Mouse (Mus musculus): ENCODE results near the gene Samd13. TPM values are rescaled to one million over a fixed set of nuclear protein-coding genes. Genes with fewer than 3 reads are reported as not detected.

Gene Samd13
- polyA plus RNA-seq, 1 experiment from 2014 or later, result 0.86 TPM

DNA sequence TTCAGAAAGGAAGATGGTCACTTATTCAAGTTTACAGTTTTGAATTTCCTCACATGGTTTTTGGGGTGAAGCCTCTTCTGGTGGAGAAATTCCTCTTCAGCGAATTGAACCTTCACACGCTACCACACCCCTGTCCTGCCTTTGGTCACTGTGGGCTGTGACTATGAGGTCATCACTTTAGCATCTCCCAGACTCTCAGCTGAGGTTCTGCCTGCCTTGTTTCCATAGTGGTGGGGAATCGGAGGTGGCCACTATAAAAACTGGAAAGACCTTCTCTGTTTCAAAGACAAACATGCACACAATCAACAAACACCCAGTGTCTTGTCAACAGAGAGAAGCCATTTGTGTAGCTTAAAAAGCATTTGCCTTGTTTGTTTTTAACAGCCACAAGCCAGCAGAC is 34.2 kb downstream of the Samd13 start, which contains the start of gene 4930503B20Rik:
Gene 4930503B20Rik, minus strand, starts transcription at position 101 of the 400 bp plus-strand sequence.
- Histone ChIP-seq H3K4me1 (ENCODE audit: control insufficient read depth, insufficient read depth, low read length) (no peaks in the 10 kb centered on the region), H3K36me3 (replicated peaks; ENCODE audit: control insufficient read depth, insufficient read depth, low read depth, low read length) (no peaks in the 10 kb centered on the region), H3K9ac (replicated peaks; ENCODE audit: low read length) (no peak within 1 kb of the TSS), H3K27ac (replicated peaks; ENCODE audit: low read depth, low read length) (no peak within 1 kb of the TSS), H3K4me2 (ENCODE audit: low read depth, low read length) (no peak within 1 kb of the TSS), H3K27me3 (ENCODE audit: control insufficient read depth, insufficient read depth, low read length) (no peaks in the 10 kb centered on the region), H3K9me3 (replicated peaks; ENCODE audit: control insufficient read depth, low read length) (no peaks in the 10 kb centered on the region), H3K4me3 (ENCODE audit: low read depth, low read length) (no peak within 1 kb of the TSS)
- WGBS, result 88% methylated on average over 3 of the region's 3 CpGs
- no peak for ATAC-seq (replicated peaks; ENCODE audit: insufficient number of reproducible peaks, low FRiP score, low TSS enrichment, low read depth)
- no peak for DNase-seq (ENCODE audit: low spot score)

DNA sequence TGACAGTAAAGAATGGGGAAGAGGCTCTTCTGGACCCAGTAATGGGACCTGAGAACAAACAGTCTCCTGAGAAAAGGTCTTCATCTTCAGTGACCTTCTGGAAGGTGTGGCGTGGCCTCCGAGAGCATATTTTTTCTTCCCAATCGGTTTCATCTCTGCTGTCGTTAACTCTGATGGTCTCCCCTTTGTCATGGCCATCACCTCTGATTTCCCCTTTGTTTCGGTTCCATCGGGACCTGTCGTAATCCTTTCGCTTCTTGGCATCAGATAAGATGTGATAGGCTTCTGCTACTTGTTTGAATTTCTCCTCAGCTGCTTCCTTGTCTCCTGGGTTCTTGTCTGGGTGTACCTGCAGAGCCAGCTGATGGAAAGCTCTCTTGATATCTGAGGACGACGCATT is 34.7 kb downstream of the Samd13 start:
- Histone ChIP-seq H3K27me3 (ENCODE audit: control insufficient read depth, insufficient read depth, low read length) (no peaks in the 10 kb centered on the region), H3K4me2 (ENCODE audit: low read depth, low read length) (no peak overlapping the region), H3K36me3 (replicated peaks; ENCODE audit: control insufficient read depth, insufficient read depth, low read depth, low read length) (no peaks in the 10 kb centered on the region), H3K27ac (replicated peaks; ENCODE audit: low read depth, low read length) (no peak overlapping the region), H3K4me3 (ENCODE audit: low read depth, low read length) (no peak overlapping the region), H3K4me1 (ENCODE audit: control insufficient read depth, insufficient read depth, low read length) (no peaks in the 10 kb centered on the region), H3K9ac (replicated peaks; ENCODE audit: low read length) (no peak overlapping the region), H3K9me3 (replicated peaks; ENCODE audit: control insufficient read depth, low read length) (no peaks in the 10 kb centered on the region)
- ATAC-seq (replicated peaks; ENCODE audit: insufficient number of reproducible peaks, low FRiP score, low TSS enrichment, low read depth), result no peak
- no peak for DNase-seq (ENCODE audit: low spot score)
- 92% methylated on average over 10 of the region's 10 CpGs for WGBS

DNA sequence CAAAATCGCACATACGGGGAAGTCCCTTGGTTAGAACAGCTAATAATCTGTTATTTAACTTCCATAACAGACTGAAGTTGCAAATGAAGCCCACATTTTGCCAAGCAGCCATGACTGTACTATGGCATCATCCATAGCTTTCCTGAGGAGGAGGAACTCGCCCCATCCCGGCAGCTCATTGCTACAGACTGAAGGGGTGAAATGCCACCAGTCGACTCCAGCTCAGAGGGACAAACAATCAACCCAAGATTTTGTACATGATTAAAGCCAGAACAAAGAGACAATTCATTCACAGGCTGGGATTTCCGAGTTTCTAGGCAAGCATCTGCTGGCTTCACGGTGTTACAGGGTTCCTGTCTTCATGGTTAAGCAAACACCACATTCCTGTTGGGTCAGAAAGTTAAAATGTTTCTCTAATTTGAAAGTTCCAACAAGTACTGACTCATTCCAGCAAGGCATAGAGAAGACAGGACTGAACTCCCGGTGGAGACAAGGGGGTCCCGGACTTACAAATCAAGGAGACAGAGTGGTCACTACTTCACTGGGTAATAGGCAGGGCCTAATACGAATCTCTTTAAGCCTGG is 36.0 kb downstream of the Samd13 start:
- no peaks in the 10 kb centered on the region for H3K9me3 ChIP-seq (replicated peaks; ENCODE audit: control insufficient read depth, low read length)
- ATAC-seq (replicated peaks; ENCODE audit: insufficient number of reproducible peaks, low FRiP score, low TSS enrichment, low read depth), result no peak
- H3K4me1 ChIP-seq (ENCODE audit: control insufficient read depth, insufficient read depth, low read length), result no peaks in the 10 kb centered on the region
- WGBS, result 53% methylated on average over 10 of the region's 10 CpGs
- H3K9ac ChIP-seq (replicated peaks; ENCODE audit: low read length), result no peak overlapping the region
- H3K4me2 ChIP-seq (ENCODE audit: low read depth, low read length), result no peak overlapping the region
- DNase-seq (ENCODE audit: low spot score), result peak; percentile 0
- no peaks in the 10 kb centered on the region for H3K27me3 ChIP-seq (ENCODE audit: control insufficient read depth, insufficient read depth, low read length)
- no peak overlapping the region for H3K4me3 ChIP-seq (ENCODE audit: low read depth, low read length)
- no peaks in the 10 kb centered on the region for H3K36me3 ChIP-seq (replicated peaks; ENCODE audit: control insufficient read depth, insufficient read depth, low read depth, low read length)
- H3K27ac ChIP-seq (replicated peaks; ENCODE audit: low read depth, low read length), result no peak overlapping the region

DNA sequence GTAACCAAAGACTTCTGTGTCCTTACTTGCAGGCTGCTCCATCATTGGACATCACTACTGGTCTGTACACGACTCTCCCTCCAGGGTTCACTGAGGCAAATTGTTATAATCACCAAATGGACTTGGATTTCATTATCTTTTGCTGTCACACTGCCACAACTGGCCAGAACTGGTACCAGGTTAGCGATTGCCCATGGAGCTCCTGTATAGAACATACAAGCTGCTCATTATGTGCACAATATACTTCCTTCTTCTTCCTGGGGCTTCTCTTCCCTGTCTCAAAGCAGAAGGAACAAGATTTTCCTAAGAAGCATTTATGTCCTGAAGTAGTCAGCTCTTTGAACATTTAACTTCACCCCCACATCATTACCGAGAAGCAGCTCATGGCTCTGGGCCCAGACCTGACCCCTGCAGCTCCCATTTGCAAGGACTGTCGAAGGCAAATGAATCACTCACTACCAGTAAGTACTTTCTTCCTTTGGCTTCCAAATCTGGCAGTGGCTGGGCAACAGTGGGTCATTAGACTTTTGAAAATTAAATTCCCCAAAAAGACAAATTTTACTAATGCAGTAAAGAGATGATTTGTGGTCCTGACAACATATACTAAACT is 43.5 kb downstream of the Samd13 start:
- DNase-seq (ENCODE audit: low spot score) (no peak), ATAC-seq (replicated peaks; ENCODE audit: insufficient number of reproducible peaks, low FRiP score, low TSS enrichment, low read depth) (no peak)
- no peaks in the 10 kb centered on the region for H3K27me3 ChIP-seq (ENCODE audit: control insufficient read depth, insufficient read depth, low read length)
- H3K9me3 ChIP-seq (replicated peaks; ENCODE audit: control insufficient read depth, low read length), result no peaks in the 10 kb centered on the region
- no peak overlapping the region for H3K4me2 ChIP-seq (ENCODE audit: low read depth, low read length)
- H3K9ac ChIP-seq (replicated peaks; ENCODE audit: low read length), result no peak overlapping the region
- H3K27ac ChIP-seq (replicated peaks; ENCODE audit: low read depth, low read length), result no peak overlapping the region
- no peaks in the 10 kb centered on the region for H3K36me3 ChIP-seq (replicated peaks; ENCODE audit: control insufficient read depth, insufficient read depth, low read depth, low read length)
- no peak overlapping the region for H3K4me3 ChIP-seq (ENCODE audit: low read depth, low read length)
- H3K4me1 ChIP-seq (ENCODE audit: control insufficient read depth, insufficient read depth, low read length), result no peaks in the 10 kb centered on the region
- 63% methylated on average over 4 of the region's 4 CpGs for WGBS

DNA sequence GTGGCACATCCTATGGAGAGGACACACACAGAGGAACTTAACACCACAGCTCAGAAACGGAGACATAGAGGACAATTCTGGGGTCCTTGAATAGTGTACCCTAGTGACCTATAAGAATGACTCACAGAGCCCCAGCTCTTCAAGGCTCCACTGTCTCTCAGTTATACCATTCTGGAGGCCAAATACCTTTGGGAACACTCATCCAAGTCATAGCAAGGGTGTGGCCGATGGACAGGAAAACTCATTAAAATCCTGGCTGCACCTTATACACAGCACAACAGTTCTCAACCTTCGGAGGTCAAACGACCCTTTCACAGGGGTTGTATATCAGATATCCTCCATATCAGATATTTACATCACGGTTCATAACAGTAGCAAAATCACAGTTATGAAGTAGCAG is 52.9 kb downstream of the Samd13 start:
- H3K36me3 ChIP-seq (replicated peaks; ENCODE audit: control insufficient read depth, insufficient read depth, low read depth, low read length), result no peaks in the 10 kb centered on the region
- H3K4me3 ChIP-seq (ENCODE audit: low read depth, low read length), result no peak overlapping the region
- H3K9me3 ChIP-seq (replicated peaks; ENCODE audit: control insufficient read depth, low read length), result no peaks in the 10 kb centered on the region
- ATAC-seq (replicated peaks; ENCODE audit: insufficient number of reproducible peaks, low FRiP score, low TSS enrichment, low read depth) (no peak), DNase-seq (ENCODE audit: low spot score) (no peak)
- H3K27ac ChIP-seq (replicated peaks; ENCODE audit: low read depth, low read length), result no peak overlapping the region
- H3K27me3 ChIP-seq (ENCODE audit: control insufficient read depth, insufficient read depth, low read length), result no peaks in the 10 kb centered on the region
- no peak overlapping the region for H3K9ac ChIP-seq (replicated peaks; ENCODE audit: low read length)
- H3K4me1 ChIP-seq (ENCODE audit: control insufficient read depth, insufficient read depth, low read length), result no peaks in the 10 kb centered on the region
- H3K4me2 ChIP-seq (ENCODE audit: low read depth, low read length), result no peak overlapping the region
- 87% methylated on average over 5 of the region's 5 CpGs for WGBS

DNA sequence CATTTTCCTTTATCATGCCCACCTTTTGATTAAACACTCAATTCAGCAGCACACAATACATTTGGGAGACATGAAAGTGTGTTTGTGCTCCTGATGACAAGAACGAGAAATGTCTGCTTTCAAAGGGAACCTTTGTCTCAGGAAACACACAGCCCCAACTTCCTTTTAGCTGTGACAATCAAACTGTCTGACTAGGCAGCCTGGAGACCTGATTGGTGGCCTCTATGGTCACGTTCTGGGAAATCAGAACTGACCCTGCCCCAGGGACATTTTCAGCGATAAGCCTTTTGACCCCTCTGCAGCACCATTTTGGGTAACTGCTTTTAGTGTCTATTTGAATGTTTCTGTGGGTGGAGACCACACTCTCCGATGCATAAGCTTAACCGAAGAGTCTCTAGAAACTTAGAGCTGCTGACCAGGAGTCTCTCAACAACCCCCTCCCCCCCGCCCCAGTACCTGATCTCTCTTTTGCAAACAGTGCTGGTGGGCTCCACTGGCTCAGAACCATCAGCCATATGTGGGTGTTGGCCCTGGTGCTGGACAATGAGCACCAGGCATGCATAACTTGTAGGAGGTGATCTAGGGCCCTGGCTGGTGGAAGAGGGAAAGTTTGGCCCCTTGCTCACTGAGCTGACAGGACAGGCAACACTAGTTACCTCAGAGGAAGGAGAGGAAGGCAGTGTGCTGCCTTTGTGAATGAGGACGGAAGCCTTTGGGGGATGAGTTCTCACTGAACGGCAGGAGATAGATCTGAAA is 57.0 kb downstream of the Samd13 start:
- Histone ChIP-seq H3K4me2 (ENCODE audit: low read depth, low read length) (no peak overlapping the region), H3K4me3 (ENCODE audit: low read depth, low read length) (no peak overlapping the region), H3K27me3 (ENCODE audit: control insufficient read depth, insufficient read depth, low read length) (no peaks in the 10 kb centered on the region), H3K27ac (replicated peaks; ENCODE audit: low read depth, low read length) (no peak overlapping the region), H3K36me3 (replicated peaks; ENCODE audit: control insufficient read depth, insufficient read depth, low read depth, low read length) (no peaks in the 10 kb centered on the region), H3K4me1 (ENCODE audit: control insufficient read depth, insufficient read depth, low read length) (no peaks in the 10 kb centered on the region), H3K9me3 (replicated peaks; ENCODE audit: control insufficient read depth, low read length) (no peaks in the 10 kb centered on the region), H3K9ac (replicated peaks; ENCODE audit: low read length) (no peak overlapping the region)
- no peak for DNase-seq (ENCODE audit: low spot score)
- no peak for ATAC-seq (replicated peaks; ENCODE audit: insufficient number of reproducible peaks, low FRiP score, low TSS enrichment, low read depth)
- WGBS, result 56% methylated on average over 8 of the region's 8 CpGs

DNA sequence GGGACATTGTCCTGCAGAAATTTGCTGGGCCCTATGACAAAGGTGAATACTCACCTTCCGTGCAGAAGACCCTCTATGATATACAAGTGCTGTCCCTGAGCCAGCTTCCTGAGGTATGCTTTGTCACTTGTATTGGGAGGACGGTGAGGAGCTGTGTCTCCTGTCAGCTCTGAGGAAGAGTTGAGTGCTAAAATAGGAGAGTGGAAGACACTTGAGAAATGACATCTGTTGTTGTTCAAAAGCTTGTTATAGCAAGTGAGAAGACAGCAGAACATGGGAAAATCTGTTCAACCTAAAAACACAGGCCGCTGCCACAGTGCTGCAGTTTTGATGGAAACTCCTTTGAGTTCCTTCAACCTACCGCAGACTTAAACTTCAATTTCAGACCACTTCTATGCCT is 59.6 kb downstream of the Samd13 start:
- no peak overlapping the region for H3K4me3 ChIP-seq (ENCODE audit: low read depth, low read length)
- H3K4me1 ChIP-seq (ENCODE audit: control insufficient read depth, insufficient read depth, low read length), result no peaks in the 10 kb centered on the region
- H3K36me3 ChIP-seq (replicated peaks; ENCODE audit: control insufficient read depth, insufficient read depth, low read depth, low read length), result no peaks in the 10 kb centered on the region
- no peaks in the 10 kb centered on the region for H3K9me3 ChIP-seq (replicated peaks; ENCODE audit: control insufficient read depth, low read length)
- ATAC-seq (replicated peaks; ENCODE audit: insufficient number of reproducible peaks, low FRiP score, low TSS enrichment, low read depth) (no peak), DNase-seq (ENCODE audit: low spot score) (no peak)
- no peak overlapping the region for H3K27ac ChIP-seq (replicated peaks; ENCODE audit: low read depth, low read length)
- no peaks in the 10 kb centered on the region for H3K27me3 ChIP-seq (ENCODE audit: control insufficient read depth, insufficient read depth, low read length)
- no peak overlapping the region for H3K9ac ChIP-seq (replicated peaks; ENCODE audit: low read length)
- H3K4me2 ChIP-seq (ENCODE audit: low read depth, low read length), result no peak overlapping the region
- WGBS, result 92% methylated on average over 4 of the region's 4 CpGs

DNA sequence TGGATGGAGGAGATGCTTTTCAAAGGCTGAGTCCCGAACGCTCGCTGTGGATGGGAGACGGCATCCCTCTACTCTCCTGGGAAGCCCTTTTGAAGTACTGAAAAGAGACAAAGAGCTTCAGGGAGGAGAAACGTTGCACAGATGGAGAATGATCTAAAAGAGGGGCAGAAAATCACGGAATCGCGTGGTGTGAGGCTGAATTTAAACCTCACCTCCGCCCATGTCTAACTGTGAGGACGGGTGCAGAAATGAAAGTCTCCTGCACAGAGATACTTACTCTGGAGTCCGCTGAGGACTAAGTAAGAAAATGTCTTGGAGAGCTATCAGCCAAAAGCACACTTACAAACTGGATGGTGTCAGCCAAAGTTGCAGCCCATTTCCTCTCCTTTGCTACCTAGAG is 63.4 kb downstream of the Samd13 start:
- Histone ChIP-seq H3K9me3 (replicated peaks; ENCODE audit: control insufficient read depth, low read length) (no peaks in the 10 kb centered on the region), H3K9ac (replicated peaks; ENCODE audit: low read length) (no peak overlapping the region), H3K4me1 (ENCODE audit: control insufficient read depth, insufficient read depth, low read length) (no peaks in the 10 kb centered on the region), H3K4me3 (ENCODE audit: low read depth, low read length) (no peak overlapping the region), H3K27ac (replicated peaks; ENCODE audit: low read depth, low read length) (no peak overlapping the region), H3K4me2 (ENCODE audit: low read depth, low read length) (no peak overlapping the region), H3K27me3 (ENCODE audit: control insufficient read depth, insufficient read depth, low read length) (no peaks in the 10 kb centered on the region), H3K36me3 (replicated peaks; ENCODE audit: control insufficient read depth, insufficient read depth, low read depth, low read length) (no peaks in the 10 kb centered on the region)
- WGBS, result 86% methylated on average over 11 of the region's 11 CpGs
- DNase-seq (ENCODE audit: low spot score) (no peak), ATAC-seq (replicated peaks; ENCODE audit: insufficient number of reproducible peaks, low FRiP score, low TSS enrichment, low read depth) (no peak)
